Mouse (Mus musculus) fibroblast of lung, adult 2 months (primary cell): ENCODE results near the gene Pbld2.
A peak's percentile ranks its signal among the peaks of the same experiment; 100 is the strongest.

Experiments used
- DNase-seq: peaks from one replicate; pipeline ENCODE4 v3.0.0-alpha.2; 2011; ENCODE audit warnings: low read depth

Gene Pbld2

GRCm38 (mm10) chr10:63062696-63063095 lies 38.6 kb downstream of the Pbld2 start:
- DNase-seq = no peak

GRCm38 (mm10) chr10:63063365-63063764 lies 39.2 kb downstream of the Pbld2 start:
- DNase-seq = no peak

- no peak for DNase-seq
Measured at GRCm38 (mm10) chr10:63064516-63064915, 40.4 kb downstream of the Pbld2 start.

- no peak for DNase-seq
Measured at GRCm38 (mm10) chr10:63065561-63065960, 41.4 kb downstream of the Pbld2 start.

- DNase-seq = peak; percentile 44
Measured at GRCm38 (mm10) chr10:63065988-63066387, 41.9 kb downstream of the Pbld2 start.

GRCm38 (mm10) chr10:63086304-63086703 lies 62.2 kb downstream of the Pbld2 start:
- no peak for DNase-seq

GRCm38 (mm10) chr10:63089103-63089757 lies 65.1 kb downstream of the Pbld2 start:
- no peak for DNase-seq

GRCm38 (mm10) chr10:63089758-63090571 lies 65.8 kb downstream of the Pbld2 start:
- DNase-seq = no peak

GRCm38 (mm10) chr10:63091915-63092314 lies 67.8 kb downstream of the Pbld2 start:
- no peak for DNase-seq

GRCm38 (mm10) chr10:63092616-63093550 lies 68.8 kb downstream of the Pbld2 start:
- no peak for DNase-seq

GRCm38 (mm10) chr10:63096757-63097156 lies 72.6 kb downstream of the Pbld2 start:
- DNase-seq = no peak

GRCm38 (mm10) chr10:63098191-63098590 lies 74.1 kb downstream of the Pbld2 start:
- DNase-seq = no peak

- DNase-seq = no peak
Measured at GRCm38 (mm10) chr10:63099521-63099920, 75.4 kb downstream of the Pbld2 start, which contains the start of gene Atoh7. TSS of gene Atoh7 (plus strand) at chr10:63099651.

GRCm38 (mm10) chr10:63099941-63100562 lies 75.9 kb downstream of the Pbld2 start:
- DNase-seq = no peak

- no peak for DNase-seq
Measured at GRCm38 (mm10) chr10:63100657-63101056, 76.5 kb downstream of the Pbld2 start.
